Mouse (Mus musculus) embryonic facial prominence, embryonic 11.5 days (tissue): ENCODE results near the gene Hsp90ab1. TPM values are rescaled to one million over a fixed set of nuclear protein-coding genes. Genes with fewer than 3 reads are reported as not detected.

Experiments used
- ATAC-seq: fragments of 200-750 bp; cut with Nextera tagmentation; replicated peaks from 2 replicates; pipeline ENCODE4 v1.8.0; 2017; ENCODE audit warnings: low read depth; ENCODE audit not compliant: insufficient number of reproducible peaks, low FRiP score, low TSS enrichment
- DNase-seq: peaks from one replicate; pipeline ENCODE4 v3.0.0-alpha.2; 2015; ENCODE audit warnings: low spot score
- H3K27ac ChIP-seq: fragments of 300-500 bp; sonication (generic); replicated peaks from 2 replicates; pipeline ENCODE4 v1.5.1; 2014; ENCODE audit warnings: mild to moderate bottlenecking, low read depth, low read length, control low read depth
- H3K27me3 ChIP-seq: fragments of 300-500 bp; sonication (generic); 2 replicates; pipeline ENCODE4 v1.6.1; 2014; ENCODE audit warnings: mild to moderate bottlenecking, low read length, moderate library complexity, mixed read lengths; ENCODE audit not compliant: control insufficient read depth, insufficient read depth
- H3K36me3 ChIP-seq: fragments of 300-500 bp; sonication (generic); replicated peaks from 2 replicates; pipeline ENCODE4 v1.6.1; 2014; ENCODE audit warnings: low read depth, mild to moderate bottlenecking, low read length, moderate library complexity, mixed read lengths; ENCODE audit not compliant: control insufficient read depth, insufficient read depth
- H3K4me1 ChIP-seq: fragments of 300-500 bp; sonication (generic); 2 replicates; pipeline ENCODE4 v1.6.1; 2014; ENCODE audit warnings: low read length, mixed read lengths; ENCODE audit not compliant: control insufficient read depth, insufficient read depth
- H3K4me2 ChIP-seq: fragments of 300-500 bp; sonication (generic); 2 replicates; pipeline ENCODE4 v1.6.1; 2014; ENCODE audit warnings: low read depth, mild to moderate bottlenecking, control low read depth, low read length, moderate library complexity
- H3K4me3 ChIP-seq: fragments of 300-500 bp; sonication (generic); 2 replicates; pipeline ENCODE4 v1.5.1; 2014; ENCODE audit warnings: low read depth, low read length, control low read depth
- H3K9ac ChIP-seq: fragments of 300-500 bp; sonication (generic); replicated peaks from 2 replicates; pipeline ENCODE4 v1.6.1; 2014; ENCODE audit warnings: mild to moderate bottlenecking, control low read depth, low read length
- H3K9me3 ChIP-seq: fragments of 300-500 bp; sonication (generic); replicated peaks from 2 replicates; pipeline ENCODE4 v1.6.1; 2016; ENCODE audit warnings: mild to moderate bottlenecking, low read length, inconsistent platforms, mixed read lengths; ENCODE audit not compliant: control insufficient read depth
- WGBS: fragments of 180-500 bp; shearing (Covaris S2); extraction: QIAGEN DNeasy Blood & Tissue Kit; methylation state at CpG from one replicate; pipeline ENCODE4 v1.1.7; 2014; 5-methylcytosine and 5-hydroxymethylcytosine counted together
- polyA plus RNA-seq: library from polyadenylated mRNA; unstranded; fragments of >200 nt; fragmentation: Nextera tagmentation; extraction: Ambion mirVana; gene quantifications from 2 replicates; pipeline ENCODE4 v1.2.1, GENCODE M21; 2014

Hsp90ab1 gene
- polyA plus RNA-seq, 1 experiment from 2014 or later = 1,660 TPM

GRCm38 (mm10) chr17:45556514-45557245 lies 16.4 kb downstream of the Hsp90ab1 start:
- Histone ChIP-seq H3K4me2 (peak overlapping the region; percentile 96; the same call in 1 of the 2 replicates), H3K9me3 (no peaks in the 10 kb centered on the region), H3K36me3 (no peaks in the 10 kb centered on the region), H3K27me3 (0 out of 2 replicates have a peak, but pooled peaks cover 2% of the 10 kb centered on the region), H3K27ac (no peak overlapping the region), H3K4me1 (peaks cover 5% of the 10 kb centered on the region; the same call in 1 of the 2 replicates), H3K9ac (0 out of 2 replicates have a peak overlapping the region, but pooled peaks have one; percentile 22), H3K4me3 (peak overlapping the region; percentile 66; the same call in 1 of the 2 replicates)
- no peak for DNase-seq
- WGBS = 67% methylated on average over 3 of the region's 3 CpGs
- ATAC-seq = no peak

- Histone ChIP-seq H3K27ac (no peak overlapping the region), H3K27me3 (0 out of 2 replicates have a peak, but pooled peaks cover 2% of the 10 kb centered on the region), H3K9me3 (no peaks in the 10 kb centered on the region), H3K36me3 (no peaks in the 10 kb centered on the region), H3K4me1 (peaks cover 5% of the 10 kb centered on the region; the same call in 1 of the 2 replicates), H3K4me3 (peak overlapping the region; percentile 66), H3K4me2 (peak overlapping the region; percentile 96), H3K9ac (peak overlapping the region; percentile 82)
- WGBS = 5% methylated on average over 13 of the region's 14 CpGs
- DNase-seq = no peak
- ATAC-seq = no peak
Measured at GRCm38 (mm10) chr17:45556107-45556489, 17.0 kb downstream of the Hsp90ab1 start.

- H3K9ac ChIP-seq = peak within 1 kb of the TSS; percentile 82
- H3K4me3 ChIP-seq = peak within 1 kb of the TSS; percentile 66
- peak within 1 kb of the TSS; percentile 96 for H3K4me2 ChIP-seq
- DNase-seq (peak; percentile 97), ATAC-seq (peak; percentile 63)
- H3K36me3 ChIP-seq = no peaks in the 10 kb centered on the region
- 0 out of 2 replicates have a peak, but pooled peaks cover 2% of the 10 kb centered on the region for H3K27me3 ChIP-seq
- H3K27ac ChIP-seq = no peak within 1 kb of the TSS
- no peaks in the 10 kb centered on the region for H3K9me3 ChIP-seq
- H3K4me1 ChIP-seq = peaks cover 5% of the 10 kb centered on the region; the same call in 1 of the 2 replicates
- WGBS = under 1% methylated on average over 45 of the region's 45 CpGs
Measured at GRCm38 (mm10) chr17:45555452-45556106, 17.5 kb downstream of the Hsp90ab1 start, which contains the start of gene Nfkbie. TSS of gene Nfkbie (plus strand) at chr17:45555703.

GRCm38 (mm10) chr17:45554420-45554819 lies 18.7 kb downstream of the Hsp90ab1 start:
- Histone ChIP-seq H3K4me1 (peaks cover 5% of the 10 kb centered on the region; the same call in 1 of the 2 replicates), H3K9ac (no peak overlapping the region), H3K9me3 (no peaks in the 10 kb centered on the region), H3K4me3 (no peak overlapping the region), H3K4me2 (no peak overlapping the region), H3K36me3 (no peaks in the 10 kb centered on the region), H3K27ac (no peak overlapping the region), H3K27me3 (0 out of 2 replicates have a peak, but pooled peaks cover 2% of the 10 kb centered on the region)
- WGBS = 56% methylated on average over 1 of the region's 1 CpGs
- DNase-seq (no peak), ATAC-seq (no peak)

- no peak overlapping the region for H3K27ac ChIP-seq
- no peaks in the 10 kb centered on the region for H3K36me3 ChIP-seq
- H3K27me3 ChIP-seq = 0 out of 2 replicates have a peak, but pooled peaks cover 5% of the 10 kb centered on the region
- WGBS = 78% methylated on average over 3 of the region's 3 CpGs
- peaks cover 5% of the 10 kb centered on the region; the same call in 1 of the 2 replicates for H3K4me1 ChIP-seq
- ATAC-seq = no peak
- no peak overlapping the region for H3K9ac ChIP-seq
- no peak overlapping the region for H3K4me3 ChIP-seq
- no peak overlapping the region for H3K4me2 ChIP-seq
- no peaks in the 10 kb centered on the region for H3K9me3 ChIP-seq
- DNase-seq = no peak
Measured at GRCm38 (mm10) chr17:45553065-45553464, 20.0 kb downstream of the Hsp90ab1 start.

GRCm38 (mm10) chr17:45551816-45552451 lies 21.1 kb downstream of the Hsp90ab1 start:
- peak; percentile 86 for DNase-seq
- Histone ChIP-seq H3K4me1 (peaks cover 5% of the 10 kb centered on the region; the same call in 1 of the 2 replicates), H3K27me3 (peaks cover 11% of the 10 kb centered on the region), H3K9ac (no peak overlapping the region), H3K9me3 (no peaks in the 10 kb centered on the region), H3K36me3 (no peaks in the 10 kb centered on the region), H3K27ac (no peak overlapping the region), H3K4me2 (no peak overlapping the region), H3K4me3 (no peak overlapping the region)
- 3% methylated on average over 8 of the region's 8 CpGs for whole genome bisulfite sequencing
- ATAC-seq = no peak

GRCm38 (mm10) chr17:45551249-45551796 lies 21.7 kb downstream of the Hsp90ab1 start:
- H3K4me2 ChIP-seq = no peak overlapping the region

More at GRCm38 (mm10) chr17:45551249-45551796, 21.7 kb downstream of the Hsp90ab1 start:
- ATAC-seq = no peak
- no peak for DNase-seq
- 47% methylated on average over 7 of the region's 7 CpGs for WGBS
- Histone ChIP-seq H3K27ac (no peak overlapping the region), H3K4me3 (no peak overlapping the region), H3K36me3 (no peaks in the 10 kb centered on the region; the same call in 1 of the 2 replicates), H3K9me3 (no peaks in the 10 kb centered on the region), H3K9ac (no peak overlapping the region), H3K4me1 (peaks cover 4% of the 10 kb centered on the region; the same call in 1 of the 2 replicates), H3K27me3 (peaks cover 15% of the 10 kb centered on the region)
